7 mouse cellular contexts compared by ENCODE assay signal in genomic region chr9:107547026-107547425, GRCm38 (mm10). TPM values are rescaled to one million over a fixed set of nuclear protein-coding genes. Genes with fewer than 3 reads are reported as not detected.
DNase-seq lines count a peak whose midpoint lies in the region; ATAC-seq and TF ChIP-seq lines count a peak whose summit lies in the region.

TSS of gene Zmynd10 (plus strand) at chr9:107547298.

- H3K27me3 ChIP-seq in embryonic facial prominence, embryonic 12.5 days: peaks cover 13% of the 10 kb centered on the region; the same call in 1 of the 2 replicates
- H3K27me3 ChIP-seq in intestine, postnatal 0 days (replicated peaks; ENCODE audit: control insufficient read depth, insufficient read depth, low read length): no peaks in the 10 kb centered on the region
- peaks cover 47% of the 10 kb centered on the region for H3K27me3 ChIP-seq in midbrain, embryonic 10.5 days (ENCODE audit: low read depth, poor library complexity, severe bottlenecking)

- intact Hi-C loops in left cerebral cortex, postnatal 4 days (cut with DNase I): no loop called here

- peaks cover 38% of the 10 kb centered on the region for H3K4me1 ChIP-seq in embryonic facial prominence, embryonic 12.5 days
- peaks cover 10% of the 10 kb centered on the region; the same call in 1 of the 2 replicates for H3K4me1 ChIP-seq in intestine, postnatal 0 days (replicated peaks; ENCODE audit: control insufficient read depth, insufficient read depth, low read length)
- peaks cover 70% of the 10 kb centered on the region for H3K4me1 ChIP-seq in midbrain, embryonic 10.5 days

- H3K27ac ChIP-seq in embryonic facial prominence, embryonic 12.5 days: no peak within 1 kb of the TSS
- H3K27ac ChIP-seq in intestine, postnatal 0 days (ENCODE audit: low read depth, low read length): no peak within 1 kb of the TSS
- H3K27ac ChIP-seq in midbrain, embryonic 10.5 days (replicated peaks): peak within 1 kb of the TSS; percentile 46

- no peaks in the 10 kb centered on the region for H3K9me3 ChIP-seq in embryonic facial prominence, embryonic 12.5 days
- no peaks in the 10 kb centered on the region for H3K9me3 ChIP-seq in intestine, postnatal 0 days (ENCODE audit: control insufficient read depth)
- H3K9me3 ChIP-seq in midbrain, embryonic 10.5 days (replicated peaks): no peaks in the 10 kb centered on the region

- 0 out of 2 replicates have a peak within 1 kb of the TSS, but pooled peaks have one; percentile 12 for H3K4me3 ChIP-seq in embryonic facial prominence, embryonic 12.5 days
- H3K4me3 ChIP-seq in intestine, postnatal 0 days (ENCODE audit: low read depth, low read length): no peak within 1 kb of the TSS
- H3K4me3 ChIP-seq in midbrain, embryonic 10.5 days: peak within 1 kb of the TSS; percentile 44

- 0 out of 2 replicates have a peak within 1 kb of the TSS, but pooled peaks have one; percentile 5 for H3K9ac ChIP-seq in embryonic facial prominence, embryonic 12.5 days
- H3K9ac ChIP-seq in intestine, postnatal 0 days (ENCODE audit: low read depth, low read length): no peak within 1 kb of the TSS

- 4% methylated on average over 20 of the region's 20 CpGs for WGBS in embryonic facial prominence, embryonic 12.5 days
- WGBS in intestine, postnatal 0 days: 3% methylated on average over 20 of the region's 20 CpGs
- WGBS in midbrain, embryonic 10.5 days: 6% methylated on average over 20 of the region's 20 CpGs

- peak; percentile 48; the same call in 1 of the 2 replicates for ATAC-seq in embryonic facial prominence, embryonic 12.5 days (ENCODE audit: insufficient number of reproducible peaks, insufficient read depth, low FRiP score, low TSS enrichment)
- peak; percentile 47 for ATAC-seq in intestine, postnatal 0 days

- peak within 1 kb of the TSS; percentile 41 for H3K4me2 ChIP-seq in embryonic facial prominence, embryonic 12.5 days (replicated peaks)
- peak within 1 kb of the TSS; percentile 48 for H3K4me2 ChIP-seq in intestine, postnatal 0 days (replicated peaks; ENCODE audit: low read depth)

- TF ChIP-seq CTCF in intestine, postnatal 0 days (IDR thresholded peaks at IDR 0.05; ENCODE audit: low read depth): no peak

- peak; percentile 93 for DNase-seq in adrenal gland, adult 8-10 months
- DNase-seq in heart, adult 11 months: peak; percentile 99
- DNase-seq in left cerebral cortex, postnatal 4 days: peak; percentile 85
- DNase-seq in midbrain, embryonic 10.5 days (ENCODE audit: low spot score): peak; percentile 90
- DNase-seq in right cerebral cortex, postnatal 4 days: peak; percentile 87

- peaks cover 20% of the 10 kb centered on the region for H3K36me3 ChIP-seq in embryonic facial prominence, embryonic 12.5 days
- H3K36me3 ChIP-seq in intestine, postnatal 0 days (ENCODE audit: control insufficient read depth, insufficient read depth): peaks cover 12% of the 10 kb centered on the region; the same call in 1 of the 2 replicates
- H3K36me3 ChIP-seq in midbrain, embryonic 10.5 days: peaks cover 23% of the 10 kb centered on the region

RNA-seq across cellular contexts. Expression of gene Zmynd10, which starts in this region (rescaled TPM):
- 1 to 10 TPM in 1 of 4 experiments, under 1 TPM in 2, not detected in 1; 0.41 to 1.7 (median 0.62) TPM for total RNA-seq in adrenal gland, adult 8-10 months (2022)
- polyA plus RNA-seq in embryonic facial prominence, embryonic 12.5 days (2016; fragmentation: Nextera tagmentation; extraction: Ambion mirVana): 1.3 and 1.7 TPM in 2 replicates
- polyA plus RNA-seq in intestine, postnatal 0 days (2015; fragmentation: Nextera tagmentation; extraction: Ambion mirVana): 4.0 and 5.0 TPM in 2 replicates
- total RNA-seq in left cerebral cortex, postnatal 4 days (2021): 1 to 10 TPM; 3.9 to 4.7 TPM
- 0.75 and 1.1 TPM in 2 replicates for polyA plus RNA-seq in midbrain, embryonic 10.5 days (2016; fragmentation: Nextera tagmentation; extraction: Ambion mirVana)
